Mouse (Mus musculus) liver, postnatal 0 days (tissue): ENCODE measurements around the gene Gm8127. TPM values are rescaled to one million over a fixed set of nuclear protein-coding genes. Genes with fewer than 3 reads are reported as not detected.
"Not testable (repeated sequence)": the region's sequence is repeated elsewhere in the genome, so short reads cannot be mapped to it uniquely, and the experiment has no call there.

Source experiments
- ATAC-seq: fragments of 200-750 bp; cut with Nextera tagmentation; 2 replicates; pipeline ENCODE4 v1.8.0; 2017; ENCODE audit warnings: mild to moderate bottlenecking, moderate library complexity
- DNase-seq: peaks from one replicate; pipeline ENCODE4 v3.0.0-alpha.2; 2016
- H3K27ac ChIP-seq: fragments of 300-500 bp; sonication (generic); 2 replicates; pipeline ENCODE4 v1.5.1; 2014; ENCODE audit warnings: antibody characterized with exemption, moderate library complexity, mild to moderate bottlenecking, low read depth
- H3K27me3 ChIP-seq: fragments of 300-500 bp; sonication (generic); 2 replicates; pipeline ENCODE4 v1.6.1; 2014; ENCODE audit warnings: low read length, control low read depth, mixed read lengths; ENCODE audit not compliant: insufficient read depth
- H3K36me3 ChIP-seq: fragments of 300-500 bp; sonication (generic); replicated peaks from 2 replicates; pipeline ENCODE4 v1.6.1; 2014; ENCODE audit warnings: mild to moderate bottlenecking, control low read depth, low read length, moderate library complexity, mixed read lengths; ENCODE audit not compliant: insufficient read depth
- H3K4me1 ChIP-seq: fragments of 300-500 bp; sonication (generic); 2 replicates; pipeline ENCODE4 v1.6.1; 2014; ENCODE audit warnings: antibody characterized with exemption, mild to moderate bottlenecking, control low read depth; ENCODE audit not compliant: insufficient read depth
- H3K4me2 ChIP-seq: fragments of 300-500 bp; sonication (generic); 2 replicates; pipeline ENCODE4 v1.6.1; 2014; ENCODE audit warnings: low read depth, mild to moderate bottlenecking, low read length, moderate library complexity, mixed read lengths
- H3K4me3 ChIP-seq: fragments of 300-500 bp; sonication (generic); 2 replicates; pipeline ENCODE4 v1.5.1; 2014; ENCODE audit warnings: low read depth, low read length
- H3K9ac ChIP-seq: fragments of 300-500 bp; sonication (generic); replicated peaks from 2 replicates; pipeline ENCODE4 v1.6.1; 2014; ENCODE audit warnings: mild to moderate bottlenecking, moderate library complexity
- H3K9me3 ChIP-seq: fragments of 300-500 bp; sonication (generic); 2 replicates; pipeline ENCODE4 v1.6.1; 2016; ENCODE audit warnings: mild to moderate bottlenecking, control low read depth, low read length, mixed read lengths
- WGBS: fragments of 180-500 bp; shearing (Covaris S2); extraction: QIAGEN DNeasy Blood & Tissue Kit; methylation state at CpG from one replicate; pipeline ENCODE4 v1.1.7; 2014; ENCODE audit not compliant: insufficient replicate concordance; 5-methylcytosine and 5-hydroxymethylcytosine counted together
- polyA plus RNA-seq: library from polyadenylated mRNA; unstranded; fragments of >200 nt; fragmentation: Nextera tagmentation; extraction: Ambion mirVana; gene quantifications from 2 replicates; pipeline ENCODE4 v1.2.1, GENCODE M21; 2015

Gm8127 gene
- polyA plus RNA-seq, 1 experiment from 2014 or later: not detected

GRCm38 (mm10) chr14:43273161-43273560 lies 20.5 kb downstream of the Gm8127 start:
- H3K4me3 ChIP-seq, ATAC-seq, H3K4me1 ChIP-seq, H3K9ac ChIP-seq, H3K4me2 ChIP-seq, H3K9me3 ChIP-seq, DNase-seq, H3K27me3 ChIP-seq, H3K36me3 ChIP-seq, H3K27ac ChIP-seq: not testable (repeated sequence)
- 70% methylated on average over 1 of the region's 1 CpGs for WGBS

- 69% methylated on average over 3 of the region's 3 CpGs for WGBS
- not testable (repeated sequence) for H3K4me2 ChIP-seq, H3K36me3 ChIP-seq, H3K27ac ChIP-seq, H3K4me3 ChIP-seq, H3K4me1 ChIP-seq, H3K27me3 ChIP-seq, DNase-seq, H3K9me3 ChIP-seq, H3K9ac ChIP-seq, ATAC-seq
Measured at GRCm38 (mm10) chr14:43269211-43269610, 24.4 kb downstream of the Gm8127 start.

GRCm38 (mm10) chr14:43268521-43269084 lies 25.0 kb downstream of the Gm8127 start:
- H3K27me3 ChIP-seq, H3K4me2 ChIP-seq, DNase-seq, H3K4me3 ChIP-seq, H3K9ac ChIP-seq, H3K36me3 ChIP-seq, H3K27ac ChIP-seq, H3K9me3 ChIP-seq, H3K4me1 ChIP-seq, ATAC-seq: not testable (repeated sequence)
- WGBS: 25% methylated on average over 2 of the region's 2 CpGs

GRCm38 (mm10) chr14:43263421-43263820 lies 30.2 kb downstream of the Gm8127 start:
- H3K4me1 ChIP-seq, H3K27me3 ChIP-seq, H3K9ac ChIP-seq, DNase-seq, H3K9me3 ChIP-seq, H3K27ac ChIP-seq, H3K4me2 ChIP-seq, ATAC-seq, H3K4me3 ChIP-seq, H3K36me3 ChIP-seq: not testable (repeated sequence)
- 82% methylated on average over 3 of the region's 3 CpGs for WGBS

- H3K4me1 ChIP-seq, DNase-seq, H3K4me3 ChIP-seq, H3K36me3 ChIP-seq, H3K4me2 ChIP-seq, H3K9ac ChIP-seq, ATAC-seq, H3K9me3 ChIP-seq, H3K27me3 ChIP-seq, H3K27ac ChIP-seq: not testable (repeated sequence)
- WGBS: 88% methylated on average over 2 of the region's 4 CpGs
Measured at GRCm38 (mm10) chr14:43258349-43258748, 35.3 kb downstream of the Gm8127 start, which contains the start of gene Gm8126. Gene Gm8126, plus strand, starts transcription at chr14:43258649.

- WGBS: 54% methylated on average over 1 of the region's 1 CpGs
- H3K9ac ChIP-seq, ATAC-seq, H3K36me3 ChIP-seq, H3K27ac ChIP-seq, H3K4me3 ChIP-seq, H3K27me3 ChIP-seq, H3K9me3 ChIP-seq, H3K4me2 ChIP-seq, DNase-seq, H3K4me1 ChIP-seq: not testable (repeated sequence)
Measured at GRCm38 (mm10) chr14:43256511-43256910, 37.1 kb downstream of the Gm8127 start.

- H3K4me1 ChIP-seq, H3K9ac ChIP-seq, H3K9me3 ChIP-seq, H3K4me3 ChIP-seq, ATAC-seq, H3K27ac ChIP-seq, DNase-seq, H3K36me3 ChIP-seq, H3K27me3 ChIP-seq, H3K4me2 ChIP-seq: not testable (repeated sequence)
- WGBS: 30% methylated on average over 5 of the region's 6 CpGs
Measured at GRCm38 (mm10) chr14:43250549-43251253, 42.9 kb downstream of the Gm8127 start.

GRCm38 (mm10) chr14:43249611-43250170 lies 43.9 kb downstream of the Gm8127 start:
- WGBS: 23% methylated on average over 9 of the region's 12 CpGs
- H3K36me3 ChIP-seq, H3K27ac ChIP-seq, H3K9ac ChIP-seq, H3K4me1 ChIP-seq, H3K27me3 ChIP-seq, DNase-seq, H3K4me3 ChIP-seq, ATAC-seq, H3K9me3 ChIP-seq, H3K4me2 ChIP-seq: not testable (repeated sequence)
